Mouse (Mus musculus) heart, embryonic 12.5 days (tissue): ENCODE results near the gene Osbpl11. TPM values are rescaled to one million over a fixed set of nuclear protein-coding genes. Genes with fewer than 3 reads are reported as not detected.

ENCODE experiments used
- ATAC-seq: fragments of 200-750 bp; cut with Nextera tagmentation; 2 replicates; pipeline ENCODE4 v1.8.0; 2017; ENCODE audit warnings: moderate TSS enrichment, moderate library complexity; ENCODE audit not compliant: insufficient number of reproducible peaks, low FRiP score
- H3K27ac ChIP-seq: fragments of 300-500 bp; sonication (generic); 2 replicates; pipeline ENCODE4 v1.5.1; 2016; ENCODE audit warnings: mild to moderate bottlenecking, moderate library complexity; ENCODE audit not compliant: poor library complexity, severe bottlenecking
- H3K27me3 ChIP-seq: fragments of 300-500 bp; sonication (generic); replicated peaks from 2 replicates; pipeline ENCODE4 v1.6.1; 2016; ENCODE audit warnings: mild to moderate bottlenecking, moderate library complexity
- H3K36me3 ChIP-seq: fragments of 300-500 bp; sonication (generic); 2 replicates; pipeline ENCODE4 v1.6.1; 2016; ENCODE audit warnings: mild to moderate bottlenecking, moderate library complexity
- H3K4me1 ChIP-seq: fragments of 300-500 bp; sonication (generic); replicated peaks from 2 replicates; pipeline ENCODE4 v1.6.1; 2016; ENCODE audit warnings: mild to moderate bottlenecking
- H3K4me2 ChIP-seq: fragments of 300-500 bp; sonication (generic); 2 replicates; pipeline ENCODE4 v1.6.1; 2016; ENCODE audit warnings: mild to moderate bottlenecking, moderate library complexity
- H3K4me3 ChIP-seq: fragments of 300-500 bp; sonication (generic); 2 replicates; pipeline ENCODE4 v1.5.1; 2016; ENCODE audit warnings: mild to moderate bottlenecking
- H3K9ac ChIP-seq: fragments of 300-500 bp; sonication (generic); 2 replicates; pipeline ENCODE4 v1.6.1; 2016; ENCODE audit warnings: mild to moderate bottlenecking, moderate library complexity
- H3K9me3 ChIP-seq: fragments of 300-500 bp; sonication (generic); replicated peaks from 2 replicates; pipeline ENCODE4 v1.6.1; 2016; ENCODE audit warnings: mild to moderate bottlenecking, moderate library complexity
- WGBS: fragments of 180-500 bp; shearing (Covaris S2); methylation state at CpG from one replicate; pipeline ENCODE4 v1.1.7; 2016; 5-methylcytosine and 5-hydroxymethylcytosine counted together
- polyA plus RNA-seq: library from polyadenylated mRNA; unstranded; fragments of >200 nt; fragmentation: Nextera tagmentation; extraction: Ambion mirVana; gene quantifications from 2 replicates; pipeline ENCODE4 v1.2.1, GENCODE M21; 2016

Gene Osbpl11
- polyA plus RNA-seq, 1 experiment from 2014 or later, result 20.6 TPM

DNA sequence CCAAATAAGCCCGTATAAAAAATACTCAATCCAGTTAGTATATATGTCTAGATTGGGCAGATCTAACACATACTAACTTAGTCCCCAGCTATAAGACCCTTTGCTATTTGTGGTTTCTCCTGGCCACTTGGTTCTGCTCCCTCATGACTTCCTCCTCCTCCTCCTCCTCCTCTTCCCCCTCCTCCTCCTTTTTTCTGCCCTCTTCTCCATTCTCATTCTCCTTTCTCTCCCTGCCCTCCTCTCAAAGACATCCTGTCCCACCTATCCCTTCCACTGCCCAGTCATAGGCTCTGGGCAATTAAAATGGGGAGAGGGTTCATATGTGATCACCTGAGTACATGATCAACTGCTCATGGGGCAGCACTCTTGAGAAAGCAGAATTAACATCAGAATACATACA is 77.2 kb downstream of the Osbpl11 start:
- Histone ChIP-seq H3K4me1 (peaks cover 34% of the 10 kb centered on the region), H3K4me3 (no peak overlapping the region), H3K4me2 (no peak overlapping the region), H3K27ac (peak overlapping the region; percentile 63), H3K9me3 (no peaks in the 10 kb centered on the region), H3K9ac (no peak overlapping the region), H3K36me3 (peaks cover 30% of the 10 kb centered on the region), H3K27me3 (no peaks in the 10 kb centered on the region)
- WGBS, result 71% methylated on average over 1 of the region's 1 CpGs
- ATAC-seq, result no peak; the same call in 1 of the 2 replicates

DNA sequence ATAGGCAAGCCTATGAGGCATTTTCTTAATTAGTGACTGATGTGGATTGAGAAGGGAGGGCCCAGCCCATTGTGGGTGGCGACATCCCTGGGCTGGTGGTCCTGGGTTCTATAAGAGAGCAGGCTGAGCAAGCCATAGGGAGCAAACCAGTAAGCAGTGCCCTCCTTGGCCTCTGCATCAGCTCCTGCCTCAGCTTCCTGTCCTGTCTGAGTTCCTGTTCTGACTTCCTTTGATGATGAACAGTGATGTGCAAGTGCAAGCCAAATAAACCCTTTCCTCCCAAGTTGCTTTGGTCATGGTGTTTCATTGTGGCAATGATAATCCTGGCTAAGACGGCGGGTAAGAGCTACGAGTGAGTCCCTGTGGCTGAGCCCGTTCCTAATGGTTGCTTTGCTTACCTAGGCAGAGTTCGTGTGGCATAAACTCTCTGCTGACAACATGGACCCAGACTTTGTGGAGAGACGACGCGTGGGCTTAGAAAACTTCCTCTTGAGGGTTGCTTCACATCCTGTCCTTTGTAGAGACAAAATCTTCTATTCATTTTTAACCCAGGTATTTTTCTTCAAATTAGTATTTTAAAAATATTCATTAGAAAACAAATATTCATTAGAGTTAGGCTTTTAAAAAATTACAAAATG is 82.9 kb downstream of the Osbpl11 start:
- Histone ChIP-seq H3K4me3 (no peak overlapping the region), H3K4me1 (no peaks in the 10 kb centered on the region), H3K27me3 (no peaks in the 10 kb centered on the region), H3K36me3 (peaks cover 62% of the 10 kb centered on the region), H3K9me3 (no peaks in the 10 kb centered on the region), H3K27ac (no peak overlapping the region), H3K9ac (no peak overlapping the region), H3K4me2 (no peak overlapping the region)
- ATAC-seq, result no peak
- 83% methylated on average over 9 of the region's 9 CpGs for WGBS

DNA sequence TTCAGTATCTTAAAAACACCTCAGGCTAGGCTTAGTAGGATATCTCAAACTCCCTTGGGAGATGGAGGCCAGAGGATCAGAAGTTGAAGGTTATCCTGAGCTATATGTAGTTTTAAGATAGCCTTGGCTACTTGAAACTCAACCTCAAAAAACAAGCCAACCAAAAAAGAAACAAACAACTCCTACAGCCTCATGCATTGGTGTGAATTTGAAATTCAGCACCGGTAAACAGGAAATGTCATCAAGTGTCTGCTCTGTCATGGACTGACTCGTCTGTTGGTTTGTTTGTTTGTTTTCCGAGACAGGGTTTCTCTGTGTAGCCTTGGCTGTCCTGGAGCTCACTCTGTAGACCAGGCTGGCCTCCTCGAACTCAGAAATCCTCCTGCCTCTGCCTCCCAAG is 87.0 kb downstream of the Osbpl11 start:
- Histone ChIP-seq H3K27ac (no peak overlapping the region), H3K9me3 (no peaks in the 10 kb centered on the region), H3K9ac (no peak overlapping the region), H3K4me1 (no peaks in the 10 kb centered on the region), H3K36me3 (peaks cover 54% of the 10 kb centered on the region), H3K27me3 (no peaks in the 10 kb centered on the region), H3K4me2 (no peak overlapping the region), H3K4me3 (no peak overlapping the region)
- ATAC-seq, result no peak
- 91% methylated on average over 4 of the region's 4 CpGs for WGBS

DNA sequence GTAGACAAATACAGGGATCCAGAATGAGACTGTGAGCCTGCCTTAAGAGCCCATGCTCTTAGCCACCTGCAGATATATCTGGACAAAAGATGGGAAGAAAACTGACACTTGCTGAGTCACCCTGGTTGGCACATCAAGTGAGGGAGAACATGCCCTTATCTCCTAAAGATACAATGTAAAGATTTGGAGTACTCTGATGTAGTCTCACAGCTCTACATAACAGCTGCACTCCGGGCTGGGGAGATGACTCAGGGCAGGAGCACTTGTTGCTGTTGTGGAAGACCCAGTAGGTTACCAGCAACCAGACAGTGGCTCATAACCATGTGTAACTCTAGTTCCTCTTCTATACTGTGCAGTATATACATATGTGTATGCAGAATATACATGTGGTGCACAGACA is 98.2 kb downstream of the Osbpl11 start:
- Histone ChIP-seq H3K4me2 (no peak overlapping the region), H3K9ac (no peak overlapping the region), H3K4me1 (no peaks in the 10 kb centered on the region; the same call in 1 of the 2 replicates), H3K9me3 (no peaks in the 10 kb centered on the region), H3K36me3 (peaks cover 67% of the 10 kb centered on the region), H3K4me3 (no peak overlapping the region), H3K27ac (no peak overlapping the region), H3K27me3 (no peaks in the 10 kb centered on the region)
- ATAC-seq, result no peak
- WGBS, result 42% methylated on average over 1 of the region's 1 CpGs

DNA sequence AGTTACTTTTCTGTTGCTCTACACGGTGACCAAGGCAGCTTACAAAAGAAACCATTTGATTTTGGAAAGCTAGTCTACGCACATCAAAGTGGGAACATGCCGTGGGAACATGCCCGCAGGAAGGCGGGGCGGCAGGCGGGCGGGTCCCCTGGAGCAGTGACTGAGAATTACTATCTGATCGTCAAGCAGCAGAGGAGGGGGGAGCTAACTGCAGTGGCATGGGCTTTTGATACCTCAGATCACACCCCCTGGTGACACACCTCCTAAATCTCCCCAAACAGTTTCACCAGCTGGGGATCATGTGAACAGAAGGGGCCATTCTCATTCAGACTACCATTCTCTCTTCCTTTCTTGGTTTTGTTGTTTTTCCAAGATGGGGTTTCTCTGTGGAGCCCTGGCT is 103.7 kb downstream of the Osbpl11 start:
- Histone ChIP-seq H3K4me3 (no peak overlapping the region), H3K36me3 (peaks cover 77% of the 10 kb centered on the region), H3K9me3 (peaks cover 5% of the 10 kb centered on the region), H3K4me1 (no peaks in the 10 kb centered on the region), H3K9ac (no peak overlapping the region), H3K27me3 (no peaks in the 10 kb centered on the region), H3K27ac (no peak overlapping the region), H3K4me2 (no peak overlapping the region)
- 85% methylated on average over 9 of the region's 9 CpGs for WGBS
- ATAC-seq, result no peak

DNA sequence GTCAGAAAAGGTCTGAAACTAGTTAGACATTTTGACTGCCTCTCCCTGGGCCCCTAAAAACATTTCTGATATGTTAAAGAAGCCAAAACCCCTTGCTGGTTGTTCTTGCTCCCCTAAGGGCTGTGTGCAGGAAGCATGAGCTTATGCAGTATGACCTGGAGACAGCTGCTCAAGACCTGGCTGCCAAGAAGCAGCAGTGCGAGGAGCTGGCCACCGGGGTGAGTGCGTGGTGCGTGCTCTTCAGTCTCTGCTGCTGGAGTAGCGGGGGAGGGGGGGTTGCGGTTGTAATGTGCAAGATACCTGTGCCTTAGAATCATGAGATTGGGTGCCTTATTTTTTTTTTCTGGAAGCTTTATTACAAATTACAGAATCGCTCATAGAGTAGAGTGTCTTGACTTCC is 105.1 kb downstream of the Osbpl11 start:
- no peak overlapping the region for H3K9ac ChIP-seq
- H3K36me3 ChIP-seq, result peaks cover 87% of the 10 kb centered on the region
- no peaks in the 10 kb centered on the region for H3K27me3 ChIP-seq
- WGBS, result 86% methylated on average over 7 of the region's 7 CpGs
- H3K4me2 ChIP-seq, result no peak overlapping the region
- ATAC-seq, result no peak
- H3K4me1 ChIP-seq, result no peaks in the 10 kb centered on the region
- peaks cover 5% of the 10 kb centered on the region for H3K9me3 ChIP-seq
- no peak overlapping the region for H3K4me3 ChIP-seq
- H3K27ac ChIP-seq, result no peak overlapping the region

DNA sequence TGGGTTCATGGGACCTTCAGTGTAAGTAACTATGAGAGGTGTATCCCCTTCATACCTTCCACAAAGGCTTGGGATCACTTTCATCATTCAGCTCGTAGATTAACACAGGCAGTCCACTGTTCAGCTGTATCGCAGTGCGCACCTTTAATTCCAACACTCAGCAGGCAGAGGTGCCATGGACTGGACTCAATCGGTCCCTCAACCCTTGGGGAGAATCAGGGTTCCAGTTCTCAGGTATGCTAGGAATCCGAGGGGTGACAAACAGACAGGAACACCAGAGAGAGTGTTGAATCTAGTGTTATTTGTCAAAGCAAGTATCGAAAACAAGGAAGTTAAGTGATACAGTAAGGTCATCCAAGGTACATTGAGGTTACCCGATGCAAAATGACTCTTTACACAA is 107.4 kb downstream of the Osbpl11 start:
- Histone ChIP-seq H3K4me3 (no peak overlapping the region), H3K27ac (no peak overlapping the region), H3K36me3 (peaks cover 94% of the 10 kb centered on the region), H3K9me3 (peaks cover 5% of the 10 kb centered on the region), H3K27me3 (no peaks in the 10 kb centered on the region), H3K9ac (no peak overlapping the region), H3K4me1 (no peaks in the 10 kb centered on the region), H3K4me2 (no peak overlapping the region)
- no peak for ATAC-seq
- 92% methylated on average over 7 of the region's 7 CpGs for WGBS

Other genes starting within 250 kb of the Osbpl11 start
- gene Iqcg, start 128.9 kb upstream of the Osbpl11 start, polyA plus RNA-seq, result 1.7 and 1.9 TPM in 2 replicates
- gene Rpl35a, start 128.6 kb upstream of the Osbpl11 start, polyA plus RNA-seq, result 660 and 669 TPM in 2 replicates
- gene Lmln, start 122.5 kb upstream of the Osbpl11 start, polyA plus RNA-seq, result 2.0 and 3.2 TPM in 2 replicates
- 79.9 and 81.4 TPM in 2 replicates for gene Snx4, start 66.4 kb downstream of the Osbpl11 start, polyA plus RNA-seq
- 46.5 and 48.4 TPM in 2 replicates for gene Zfp148, start 195.8 kb downstream of the Osbpl11 start, polyA plus RNA-seq